Mouse (Mus musculus): ENCODE data around the gene Amigo1. TPM values are rescaled to one million over a fixed set of nuclear protein-coding genes. Genes with fewer than 3 reads are reported as not detected.

The Amigo1 gene
- polyA plus RNA-seq, 1 experiment from 2014 or later, result 3.0 TPM

- H3K36me3 ChIP-seq, result 0 out of 2 replicates have a peak, but pooled peaks cover 9% of the 10 kb centered on the region
- H3K27ac ChIP-seq, result no peak overlapping the region
- H3K9me3 ChIP-seq (replicated peaks), result no peaks in the 10 kb centered on the region
- H3K4me1 ChIP-seq, result peaks cover 40% of the 10 kb centered on the region
- WGBS, result 66% methylated on average over 9 of the region's 9 CpGs
- DNase-seq (ENCODE audit: low spot score), result no peak
- H3K27me3 ChIP-seq (ENCODE audit: low read depth, poor library complexity, severe bottlenecking), result peaks cover 34% of the 10 kb centered on the region
- no peak overlapping the region for H3K4me3 ChIP-seq
These were observed 2.8 kb downstream of the Amigo1 start for GRCm38 (mm10) chr3:108188716-108189490.

- no peak overlapping the region for H3K27ac ChIP-seq
- H3K9me3 ChIP-seq (replicated peaks), result no peaks in the 10 kb centered on the region
- 69% methylated on average over 5 of the region's 5 CpGs for WGBS
- H3K4me3 ChIP-seq, result no peak overlapping the region
- H3K4me1 ChIP-seq, result peaks cover 43% of the 10 kb centered on the region
- 0 out of 2 replicates have a peak, but pooled peaks cover 9% of the 10 kb centered on the region for H3K36me3 ChIP-seq
- H3K27me3 ChIP-seq (ENCODE audit: low read depth, poor library complexity, severe bottlenecking), result peaks cover 30% of the 10 kb centered on the region
- DNase-seq (ENCODE audit: low spot score), result no peak
These were observed 3.8 kb downstream of the Amigo1 start for GRCm38 (mm10) chr3:108189897-108190296.

- Histone ChIP-seq H3K4me1 (peaks cover 52% of the 10 kb centered on the region), H3K27me3 (ENCODE audit: low read depth, poor library complexity, severe bottlenecking) (0 out of 2 replicates have a peak, but pooled peaks cover under 1% of the 10 kb centered on the region), H3K4me3 (no peak overlapping the region), H3K27ac (no peak overlapping the region; the same call in 1 of the 2 replicates), H3K9me3 (replicated peaks) (no peaks in the 10 kb centered on the region), H3K36me3 (peaks cover 7% of the 10 kb centered on the region)
- WGBS, result 73% methylated on average over 4 of the region's 4 CpGs
- DNase-seq (ENCODE audit: low spot score), result no peak
These were observed 7.6 kb downstream of the Amigo1 start for GRCm38 (mm10) chr3:108193686-108194085.

GRCm38 (mm10) chr3:108195287-108195686 is 9.2 kb downstream of the Amigo1 start:
- 85% methylated on average over 4 of the region's 4 CpGs for WGBS
- no peak overlapping the region; the same call in 1 of the 2 replicates for H3K27ac ChIP-seq
- no peaks in the 10 kb centered on the region for H3K27me3 ChIP-seq (ENCODE audit: low read depth, poor library complexity, severe bottlenecking)
- H3K36me3 ChIP-seq, result peaks cover 16% of the 10 kb centered on the region
- DNase-seq (ENCODE audit: low spot score), result no peak
- no peaks in the 10 kb centered on the region for H3K9me3 ChIP-seq (replicated peaks)
- H3K4me1 ChIP-seq, result peaks cover 48% of the 10 kb centered on the region
- no peak overlapping the region for H3K4me3 ChIP-seq

GRCm38 (mm10) chr3:108195941-108196590 is 9.9 kb downstream of the Amigo1 start:
- H3K36me3 ChIP-seq, result peaks cover 16% of the 10 kb centered on the region
- WGBS, result 81% methylated on average over 7 of the region's 7 CpGs
- H3K9me3 ChIP-seq (replicated peaks), result no peaks in the 10 kb centered on the region
- H3K27me3 ChIP-seq (ENCODE audit: low read depth, poor library complexity, severe bottlenecking), result no peaks in the 10 kb centered on the region
- H3K27ac ChIP-seq, result peak overlapping the region; percentile 65
- DNase-seq (ENCODE audit: low spot score), result no peak
- peaks cover 55% of the 10 kb centered on the region for H3K4me1 ChIP-seq
- H3K4me3 ChIP-seq, result no peak overlapping the region

GRCm38 (mm10) chr3:108197066-108197497 is 10.9 kb downstream of the Amigo1 start:
- Histone ChIP-seq H3K27ac (peak overlapping the region; percentile 67), H3K36me3 (peaks cover 22% of the 10 kb centered on the region), H3K4me3 (peak overlapping the region; percentile 25), H3K27me3 (ENCODE audit: low read depth, poor library complexity, severe bottlenecking) (no peaks in the 10 kb centered on the region), H3K9me3 (replicated peaks) (no peaks in the 10 kb centered on the region), H3K4me1 (peaks cover 63% of the 10 kb centered on the region)
- DNase-seq (ENCODE audit: low spot score), result peak; percentile 71
- WGBS, result 13% methylated on average over 14 of the region's 14 CpGs

- peaks cover 72% of the 10 kb centered on the region for H3K4me1 ChIP-seq
- no peak for DNase-seq (ENCODE audit: low spot score)
- WGBS, result 95% methylated on average over 6 of the region's 6 CpGs
- H3K27ac ChIP-seq, result no peak overlapping the region
- peaks cover 43% of the 10 kb centered on the region for H3K36me3 ChIP-seq
- H3K9me3 ChIP-seq (replicated peaks), result no peaks in the 10 kb centered on the region
- H3K4me3 ChIP-seq, result no peak overlapping the region
- no peaks in the 10 kb centered on the region for H3K27me3 ChIP-seq (ENCODE audit: low read depth, poor library complexity, severe bottlenecking)
These were observed 13.1 kb downstream of the Amigo1 start for GRCm38 (mm10) chr3:108199231-108199630.

- H3K9me3 ChIP-seq (replicated peaks), result no peaks in the 10 kb centered on the region
- H3K36me3 ChIP-seq, result peaks cover 57% of the 10 kb centered on the region
- H3K4me1 ChIP-seq, result peaks cover 62% of the 10 kb centered on the region
- peak within 1 kb of the TSS; percentile 83 for H3K27ac ChIP-seq
- no peaks in the 10 kb centered on the region for H3K27me3 ChIP-seq (ENCODE audit: low read depth, poor library complexity, severe bottlenecking)
- peak; percentile 93 for DNase-seq (ENCODE audit: low spot score)
- peak within 1 kb of the TSS; percentile 67 for H3K4me3 ChIP-seq
- 3% methylated on average over 44 of the region's 44 CpGs for WGBS
These were observed 14.5 kb downstream of the Amigo1 start, which contains the start of gene Cyb561d1 for GRCm38 (mm10) chr3:108200329-108201323. TSS of gene Cyb561d1 (minus strand) at chr3:108201212.

GRCm38 (mm10) chr3:108202506-108202905 is 16.4 kb downstream of the Amigo1 start:
- H3K27ac ChIP-seq, result no peak overlapping the region
- H3K27me3 ChIP-seq (ENCODE audit: low read depth, poor library complexity, severe bottlenecking), result no peaks in the 10 kb centered on the region
- peaks cover 43% of the 10 kb centered on the region for H3K4me1 ChIP-seq
- peaks cover 76% of the 10 kb centered on the region for H3K36me3 ChIP-seq
- H3K4me3 ChIP-seq, result no peak overlapping the region
- no peak for DNase-seq (ENCODE audit: low spot score)
- no peaks in the 10 kb centered on the region for H3K9me3 ChIP-seq (replicated peaks)

GRCm38 (mm10) chr3:108203212-108203611 is 17.1 kb downstream of the Amigo1 start:
- peaks cover 80% of the 10 kb centered on the region for H3K36me3 ChIP-seq
- no peaks in the 10 kb centered on the region for H3K9me3 ChIP-seq (replicated peaks)
- WGBS, result 91% methylated on average over 13 of the region's 13 CpGs
- DNase-seq (ENCODE audit: low spot score), result no peak
- H3K4me1 ChIP-seq, result peaks cover 43% of the 10 kb centered on the region
- H3K4me3 ChIP-seq, result no peak overlapping the region
- no peaks in the 10 kb centered on the region for H3K27me3 ChIP-seq (ENCODE audit: low read depth, poor library complexity, severe bottlenecking)
- 0 out of 2 replicates have a peak overlapping the region, but pooled peaks have one; percentile 17 for H3K27ac ChIP-seq

GRCm38 (mm10) chr3:108203621-108204325 is 17.6 kb downstream of the Amigo1 start:
- Histone ChIP-seq H3K27me3 (ENCODE audit: low read depth, poor library complexity, severe bottlenecking) (no peaks in the 10 kb centered on the region), H3K9me3 (replicated peaks) (no peaks in the 10 kb centered on the region), H3K27ac (peak overlapping the region; percentile 17; the same call in 1 of the 2 replicates), H3K36me3 (peaks cover 81% of the 10 kb centered on the region), H3K4me1 (peaks cover 49% of the 10 kb centered on the region), H3K4me3 (no peak overlapping the region)
- DNase-seq (ENCODE audit: low spot score), result peak; percentile 89
- WGBS, result 84% methylated on average over 11 of the region's 11 CpGs

- Histone ChIP-seq H3K4me1 (peaks cover 56% of the 10 kb centered on the region), H3K4me3 (no peak overlapping the region), H3K36me3 (peaks cover 75% of the 10 kb centered on the region), H3K9me3 (replicated peaks) (no peaks in the 10 kb centered on the region), H3K27me3 (ENCODE audit: low read depth, poor library complexity, severe bottlenecking) (no peaks in the 10 kb centered on the region), H3K27ac (no peak overlapping the region)
- 90% methylated on average over 11 of the region's 11 CpGs for WGBS
- DNase-seq (ENCODE audit: low spot score), result no peak
These were observed 18.3 kb downstream of the Amigo1 start for GRCm38 (mm10) chr3:108204470-108204869.
